Mouse (Mus musculus) forebrain, embryonic 15.5 days (tissue): Measurements from ENCODE around the gene Pf4. TPM values are rescaled to one million over a fixed set of nuclear protein-coding genes. Genes with fewer than 3 reads are reported as not detected.

Experiments
- ATAC-seq: fragments of 200-750 bp; cut with Nextera tagmentation; replicated peaks from 2 replicates; pipeline ENCODE4 v1.8.0; 2017; ENCODE audit warnings: mild to moderate bottlenecking, moderate TSS enrichment, moderate library complexity
- H3K27ac ChIP-seq: fragments of 300-500 bp; sonication (generic); replicated peaks from 2 replicates; pipeline ENCODE4 v1.5.1; 2015; ENCODE audit warnings: mild to moderate bottlenecking, inconsistent platforms
- H3K27me3 ChIP-seq: fragments of 300-500 bp; sonication (generic); 2 replicates; pipeline ENCODE4 v1.6.1; 2015; ENCODE audit warnings: inconsistent platforms
- H3K36me3 ChIP-seq: fragments of 300-500 bp; sonication (generic); 2 replicates; pipeline ENCODE4 v1.6.1; 2015; ENCODE audit warnings: mild to moderate bottlenecking, inconsistent platforms
- H3K4me1 ChIP-seq: fragments of 300-500 bp; sonication (generic); 2 replicates; pipeline ENCODE4 v1.6.1; 2015; ENCODE audit warnings: inconsistent platforms
- H3K4me2 ChIP-seq: fragments of 300-500 bp; sonication (generic); replicated peaks from 2 replicates; pipeline ENCODE4 v1.6.1; 2015; ENCODE audit warnings: mild to moderate bottlenecking, inconsistent platforms
- H3K4me3 ChIP-seq: fragments of 300-500 bp; sonication (generic); 2 replicates; pipeline ENCODE4 v1.5.1; 2015; ENCODE audit warnings: mild to moderate bottlenecking, inconsistent platforms
- H3K9ac ChIP-seq: fragments of 300-500 bp; sonication (generic); replicated peaks from 2 replicates; pipeline ENCODE4 v1.6.1; 2015; ENCODE audit warnings: mild to moderate bottlenecking, inconsistent platforms
- H3K9me3 ChIP-seq: fragments of 300-500 bp; sonication (generic); 2 replicates; pipeline ENCODE4 v1.6.1; 2016; ENCODE audit warnings: inconsistent platforms
- WGBS: fragments of 180-500 bp; shearing (Covaris S2); methylation state at CpG from one replicate; pipeline ENCODE4 v1.1.7; 2015; ENCODE audit warnings: mixed read lengths; 5-methylcytosine and 5-hydroxymethylcytosine counted together
- polyA plus RNA-seq: library from polyadenylated mRNA; unstranded; fragments of >200 nt; fragmentation: Nextera tagmentation; extraction: Ambion mirVana; gene quantifications from 2 replicates; pipeline ENCODE4 v1.2.1, GENCODE M21; 2015

Pf4 gene
- polyA plus RNA-seq, 1 experiment from 2014 or later = 28.0 TPM

GRCm38 (mm10) chr5:90763912-90764665, 8.1 kb upstream of the Pf4 start:
- Histone ChIP-seq H3K4me1 (peaks cover 4% of the 10 kb centered on the region), H3K27me3 (no peaks in the 10 kb centered on the region), H3K4me3 (no peak overlapping the region), H3K9me3 (no peaks in the 10 kb centered on the region), H3K36me3 (no peaks in the 10 kb centered on the region), H3K4me2 (no peak overlapping the region), H3K27ac (no peak overlapping the region), H3K9ac (no peak overlapping the region)
- ATAC-seq = no peak
- 81% methylated on average over 12 of the region's 12 CpGs for WGBS

- Histone ChIP-seq H3K27me3 (no peaks in the 10 kb centered on the region), H3K36me3 (no peaks in the 10 kb centered on the region), H3K9ac (no peak overlapping the region), H3K4me2 (no peak overlapping the region), H3K9me3 (no peaks in the 10 kb centered on the region), H3K27ac (no peak overlapping the region), H3K4me3 (no peak overlapping the region), H3K4me1 (no peaks in the 10 kb centered on the region)
- ATAC-seq = no peak
- WGBS = 86% methylated on average over 8 of the region's 8 CpGs
These were observed 6.2 kb upstream of the Pf4 start for GRCm38 (mm10) chr5:90765821-90766606.

GRCm38 (mm10) chr5:90768218-90768617, 4.0 kb upstream of the Pf4 start, which contains the start of gene Ppbp:
Ppbp (plus strand) TSS chr5:90768518.
- Histone ChIP-seq H3K36me3 (no peaks in the 10 kb centered on the region), H3K27me3 (no peaks in the 10 kb centered on the region), H3K27ac (no peak within 1 kb of the TSS), H3K9ac (no peak within 1 kb of the TSS), H3K9me3 (no peaks in the 10 kb centered on the region), H3K4me2 (no peak within 1 kb of the TSS), H3K4me3 (no peak within 1 kb of the TSS), H3K4me1 (no peaks in the 10 kb centered on the region)
- 71% methylated on average over 3 of the region's 3 CpGs for WGBS
- ATAC-seq = no peak

GRCm38 (mm10) chr5:90771369-90771768, 866 bp upstream of the Pf4 start:
- Histone ChIP-seq H3K4me2 (no peak overlapping the region), H3K9ac (no peak overlapping the region), H3K36me3 (no peaks in the 10 kb centered on the region), H3K27ac (no peak overlapping the region), H3K4me3 (no peak overlapping the region), H3K9me3 (no peaks in the 10 kb centered on the region), H3K27me3 (no peaks in the 10 kb centered on the region), H3K4me1 (no peaks in the 10 kb centered on the region)
- 71% methylated on average over 3 of the region's 3 CpGs for WGBS
- ATAC-seq = no peak

- Histone ChIP-seq H3K36me3 (no peaks in the 10 kb centered on the region), H3K9ac (no peak overlapping the region), H3K27me3 (no peaks in the 10 kb centered on the region), H3K4me2 (no peak overlapping the region), H3K4me3 (no peak overlapping the region), H3K27ac (no peak overlapping the region), H3K9me3 (no peaks in the 10 kb centered on the region), H3K4me1 (no peaks in the 10 kb centered on the region)
- 91% methylated on average over 5 of the region's 5 CpGs for WGBS
- no peak for ATAC-seq
These were observed 3.3 kb downstream of the Pf4 start for GRCm38 (mm10) chr5:90775562-90775961.

- 57% methylated on average over 10 of the region's 10 CpGs for WGBS
- Histone ChIP-seq H3K4me2 (no peak overlapping the region), H3K4me3 (no peak overlapping the region), H3K27me3 (no peaks in the 10 kb centered on the region), H3K4me1 (no peaks in the 10 kb centered on the region), H3K9ac (no peak overlapping the region), H3K9me3 (no peaks in the 10 kb centered on the region), H3K36me3 (no peaks in the 10 kb centered on the region), H3K27ac (no peak overlapping the region)
- no peak for ATAC-seq
These were observed 5.4 kb downstream of the Pf4 start for GRCm38 (mm10) chr5:90777621-90778020.

GRCm38 (mm10) chr5:90778856-90779255, 6.6 kb downstream of the Pf4 start:
- no peaks in the 10 kb centered on the region for H3K9me3 ChIP-seq
- no peak overlapping the region for H3K27ac ChIP-seq
- H3K4me2 ChIP-seq = no peak overlapping the region
- no peak overlapping the region for H3K4me3 ChIP-seq
- no peaks in the 10 kb centered on the region for H3K27me3 ChIP-seq
- H3K9ac ChIP-seq = no peak overlapping the region
- no peaks in the 10 kb centered on the region for H3K36me3 ChIP-seq
- WGBS = 85% methylated on average over 6 of the region's 6 CpGs
- no peaks in the 10 kb centered on the region for H3K4me1 ChIP-seq
- no peak for ATAC-seq

- no peak overlapping the region for H3K4me2 ChIP-seq
- WGBS = 87% methylated on average over 3 of the region's 3 CpGs
These were observed 11.5 kb downstream of the Pf4 start for GRCm38 (mm10) chr5:90783697-90784096.

GRCm38 (mm10) chr5:90785659-90786588, 13.7 kb downstream of the Pf4 start, which contains the start of gene Cxcl3:
Cxcl3 (plus strand) TSS chr5:90786103.
- Histone ChIP-seq H3K4me1 (0 out of 2 replicates have a peak, but pooled peaks cover 3% of the 10 kb centered on the region), H3K9ac (no peak within 1 kb of the TSS), H3K36me3 (no peaks in the 10 kb centered on the region), H3K27me3 (no peaks in the 10 kb centered on the region), H3K9me3 (no peaks in the 10 kb centered on the region), H3K27ac (no peak within 1 kb of the TSS), H3K4me2 (peak within 1 kb of the TSS; percentile 45), H3K4me3 (peak within 1 kb of the TSS; percentile 26)
- 16% methylated on average over 26 of the region's 26 CpGs for WGBS
- ATAC-seq = peak; percentile 85

More at GRCm38 (mm10) chr5:90783697-90784096, 11.5 kb downstream of the Pf4 start:
- Histone ChIP-seq H3K36me3 (no peaks in the 10 kb centered on the region), H3K27me3 (no peaks in the 10 kb centered on the region), H3K4me3 (no peak overlapping the region), H3K9ac (no peak overlapping the region), H3K4me1 (0 out of 2 replicates have a peak, but pooled peaks cover 3% of the 10 kb centered on the region), H3K9me3 (no peaks in the 10 kb centered on the region), H3K27ac (no peak overlapping the region)
- no peak for ATAC-seq

- no peak overlapping the region for H3K9ac ChIP-seq
- no peak overlapping the region for H3K4me2 ChIP-seq
- WGBS = 75% methylated on average over 4 of the region's 4 CpGs
- no peak for ATAC-seq
- 0 out of 2 replicates have a peak, but pooled peaks cover 3% of the 10 kb centered on the region for H3K4me1 ChIP-seq
- H3K27me3 ChIP-seq = no peaks in the 10 kb centered on the region
- H3K27ac ChIP-seq = no peak overlapping the region
- H3K36me3 ChIP-seq = no peaks in the 10 kb centered on the region
- H3K4me3 ChIP-seq = no peak overlapping the region
- no peaks in the 10 kb centered on the region for H3K9me3 ChIP-seq
These were observed 15.9 kb downstream of the Pf4 start for GRCm38 (mm10) chr5:90788114-90788513.

- ATAC-seq = no peak
- 88% methylated on average over 11 of the region's 11 CpGs for WGBS
- H3K27ac ChIP-seq = no peak overlapping the region
- no peaks in the 10 kb centered on the region for H3K9me3 ChIP-seq
- H3K36me3 ChIP-seq = no peaks in the 10 kb centered on the region
- no peak overlapping the region for H3K4me3 ChIP-seq
- no peak overlapping the region for H3K9ac ChIP-seq
- H3K27me3 ChIP-seq = no peaks in the 10 kb centered on the region
- no peak overlapping the region for H3K4me2 ChIP-seq
- H3K4me1 ChIP-seq = 0 out of 2 replicates have a peak, but pooled peaks cover 3% of the 10 kb centered on the region
These were observed 17.3 kb downstream of the Pf4 start for GRCm38 (mm10) chr5:90789306-90790073.
